Mouse (Mus musculus): ENCODE results near the gene Gm1110.
"Not testable (repeated sequence)": the region's sequence is repeated elsewhere in the genome, so short reads cannot be mapped to it uniquely, and the experiment has no call there.

Gm1110 gene

DNA sequence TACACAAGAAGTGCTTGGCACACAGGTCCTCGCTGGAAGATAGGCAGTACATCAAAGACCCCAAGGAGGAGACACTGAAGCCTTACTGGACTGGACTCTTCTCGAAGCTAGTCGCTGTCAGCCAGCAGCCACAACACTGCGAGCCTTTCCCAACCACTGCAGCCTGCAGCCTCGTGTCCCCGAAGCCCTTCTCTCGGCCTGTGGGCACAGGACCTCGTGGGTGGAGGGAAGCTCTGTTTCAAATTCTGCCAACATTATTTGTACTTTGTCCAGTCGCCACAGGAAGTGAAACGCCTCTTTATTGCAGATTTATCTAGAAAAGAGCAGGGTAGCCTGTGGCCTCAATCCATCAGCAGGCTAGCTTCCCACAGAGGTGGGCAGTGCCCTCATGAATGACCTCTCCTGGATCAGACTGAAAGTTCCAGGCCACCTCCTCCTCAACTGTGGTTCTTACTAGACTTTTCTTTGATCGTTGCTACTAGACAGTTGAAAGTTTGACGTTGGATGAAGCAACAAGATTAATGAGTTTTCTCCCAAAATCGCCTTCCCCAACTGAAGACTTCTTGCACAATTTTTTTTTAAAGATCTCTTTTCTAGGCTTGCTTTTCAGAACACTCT lies at the start of gene Gm1110:
Gm1110 (minus strand) TSS at position 203 of the 618 bp plus-strand sequence.
- DNase-seq (ENCODE audit: low read depth, low spot score): no peak

DNA sequence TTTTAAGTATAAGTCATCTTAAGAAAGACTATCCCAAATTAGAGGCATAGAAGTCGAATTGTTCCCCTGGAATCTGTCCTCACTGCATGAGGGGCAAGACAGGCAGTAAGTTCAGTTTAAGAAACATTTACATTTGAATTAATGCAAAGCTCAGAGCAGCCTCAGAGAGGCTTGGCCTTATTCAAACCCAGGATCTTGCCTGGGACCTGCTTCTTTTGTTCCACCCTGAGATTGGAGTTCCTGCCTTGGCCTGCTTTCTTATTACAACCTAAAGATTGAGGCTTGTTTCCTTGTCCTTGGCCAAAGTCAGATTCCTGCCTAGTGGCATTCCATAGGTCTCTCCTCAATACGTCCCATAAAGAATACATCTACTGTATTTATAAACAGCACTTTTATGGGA lies 24.9 kb upstream of the Gm1110 start:
- no peak for DNase-seq (ENCODE audit: low read depth, low spot score)

DNA sequence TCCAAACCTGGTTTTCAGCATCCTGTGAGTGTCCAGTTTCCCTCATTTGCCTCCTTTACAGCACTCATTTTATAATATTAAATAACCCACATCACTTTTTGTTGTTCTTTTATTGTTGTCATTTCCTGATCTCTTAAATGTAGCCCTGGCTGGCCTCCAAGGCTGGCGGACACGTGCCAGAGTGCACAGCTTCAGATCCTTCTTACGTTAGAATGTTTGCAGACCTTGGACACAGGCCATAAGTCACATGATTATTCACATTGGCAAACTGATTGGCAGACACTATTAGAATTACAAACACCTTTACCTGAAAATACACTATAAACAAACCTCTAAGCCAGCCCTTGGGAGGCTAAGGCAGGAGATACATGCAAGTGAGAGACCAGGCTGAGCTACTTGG lies 1.2 kb upstream of the Gm1110 start:
- DNase-seq (ENCODE audit: low read depth, low spot score): no peak

DNA sequence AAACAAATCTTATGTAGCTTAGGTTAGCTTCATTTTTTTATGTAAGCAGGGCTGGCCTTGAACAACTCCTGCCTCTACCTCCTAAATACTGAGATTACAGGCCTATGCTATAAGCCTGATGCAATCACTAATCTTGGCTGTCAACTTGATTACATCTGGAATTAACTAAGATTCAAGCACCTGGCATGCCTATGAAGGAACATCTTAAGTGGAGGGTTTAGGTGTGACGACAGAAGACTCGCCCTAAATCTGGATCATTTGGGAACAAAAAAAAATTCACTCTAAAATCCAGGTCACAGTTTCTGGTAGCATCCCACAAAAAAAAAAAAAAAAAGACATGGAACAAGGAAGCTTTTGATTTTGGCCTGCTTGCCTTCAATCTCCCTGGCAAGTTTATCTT lies 3.1 kb downstream of the Gm1110 start:
- DNase-seq (ENCODE audit: low read depth, low spot score): no peak

DNA sequence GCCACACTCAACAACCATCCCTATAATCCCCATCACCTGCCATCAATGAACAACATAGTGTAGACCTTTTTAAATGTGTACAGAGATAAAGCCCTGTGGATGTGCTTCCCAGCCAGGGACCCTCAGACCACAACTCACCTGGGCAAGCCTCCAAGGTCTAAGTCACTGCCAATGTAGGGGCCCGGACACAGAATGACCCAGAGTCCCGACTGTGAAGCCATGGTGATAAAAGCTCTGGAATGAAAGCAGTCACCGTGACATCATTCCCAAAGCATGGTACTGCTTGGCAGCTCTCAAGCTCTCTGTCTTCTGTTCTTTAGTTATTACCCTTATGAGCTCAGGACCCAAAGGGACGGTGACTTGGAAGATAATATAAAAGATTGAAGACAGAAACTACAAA lies 9.8 kb downstream of the Gm1110 start:
- DNase-seq (ENCODE audit: low read depth, low spot score): no peak

DNA sequence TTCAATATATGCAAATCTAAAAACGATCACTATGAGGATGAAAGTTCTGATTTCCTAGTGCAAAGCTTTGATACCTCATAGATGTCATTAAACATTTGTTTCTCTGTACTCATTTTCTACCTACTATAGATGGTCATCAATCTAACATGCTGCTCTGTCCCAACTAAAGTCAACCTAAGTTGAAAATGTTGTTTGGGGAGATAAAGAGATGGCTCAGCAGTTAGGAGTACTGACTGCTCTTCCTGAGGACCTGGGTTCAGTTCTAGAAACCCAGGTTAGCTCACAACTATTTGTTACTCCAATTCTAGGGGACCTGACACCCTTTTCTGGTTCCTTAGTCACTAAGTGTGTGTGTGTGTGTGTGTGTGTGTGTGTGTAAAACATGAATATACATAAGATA lies 11.7 kb downstream of the Gm1110 start:
- DNase-seq (ENCODE audit: low read depth, low spot score): no peak

DNA sequence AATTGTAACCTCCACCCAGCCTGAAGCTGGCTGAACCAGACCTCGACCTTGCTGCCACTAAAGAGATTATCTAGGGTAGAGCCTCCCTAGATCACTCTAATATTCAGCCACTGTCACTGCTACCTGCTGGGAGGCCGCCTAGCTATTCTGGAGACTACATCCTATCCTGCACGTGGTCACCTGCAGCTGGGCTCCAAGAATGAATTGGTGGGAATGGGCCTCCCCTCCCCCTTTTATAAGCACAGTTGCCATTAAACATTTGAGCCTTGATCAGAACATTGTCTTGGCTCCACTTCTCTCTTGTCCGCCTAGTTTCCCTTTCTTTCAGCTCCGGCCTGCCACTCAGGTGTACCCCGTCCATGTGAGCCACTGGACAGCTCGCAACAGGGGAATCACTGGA lies 53.1 kb downstream of the Gm1110 start:
- DNase-seq (ENCODE audit: low read depth, low spot score): not testable (repeated sequence)

DNA sequence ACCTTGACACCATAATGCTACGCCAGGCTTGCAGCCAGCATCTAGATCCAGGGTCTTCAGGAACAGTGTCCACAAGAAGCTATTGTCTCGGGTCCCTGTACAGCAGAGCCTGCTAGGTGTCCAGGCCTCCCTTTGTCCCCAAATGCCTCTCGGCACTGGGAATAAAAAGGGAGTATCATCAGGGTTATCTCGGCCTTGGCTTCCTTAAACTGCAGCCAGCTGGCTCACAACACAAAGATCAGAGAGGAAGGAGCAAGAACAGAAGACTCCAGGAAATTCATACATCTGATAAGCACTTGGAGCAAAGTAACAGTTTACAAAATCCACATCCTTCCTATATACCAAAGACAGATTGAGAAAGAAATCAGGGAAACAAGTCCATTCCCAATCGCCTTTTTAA lies 62.2 kb downstream of the Gm1110 start, which contains the start of gene Glb1l3:
Glb1l3 (minus strand) TSS at position 140 of the 400 bp plus-strand sequence.
- DNase-seq (ENCODE audit: low read depth, low spot score): no peak

DNA sequence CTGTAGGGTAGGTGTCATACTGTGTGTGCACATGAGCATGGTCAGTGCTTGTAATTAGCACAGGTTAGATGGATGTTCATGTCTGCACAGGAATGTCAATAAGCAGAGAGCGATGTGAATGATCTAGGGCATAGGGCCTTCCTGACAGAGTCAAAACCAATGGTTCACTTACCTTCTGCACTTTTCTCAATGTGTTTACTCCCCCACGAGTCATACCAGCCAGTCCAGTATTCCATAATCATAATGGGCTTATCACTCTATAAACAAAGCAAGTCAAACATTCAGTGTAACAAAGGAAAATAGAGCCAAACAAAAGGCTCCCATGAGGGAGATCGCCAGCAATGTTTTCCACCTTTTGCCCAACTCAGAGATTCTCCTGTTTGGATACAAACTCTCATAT lies 91.8 kb downstream of the Gm1110 start:
- no peak for DNase-seq (ENCODE audit: low read depth, low spot score)

Measured in CD4-positive helper T cell, adult 2 months (primary cell).